Mouse (Mus musculus) heart, embryonic 12.5 days (tissue): ENCODE measurements around the gene Kcnj10. TPM values are rescaled to one million over a fixed set of nuclear protein-coding genes. Genes with fewer than 3 reads are reported as not detected.
A peak's percentile ranks its signal among the peaks of the same experiment; 100 is the strongest.

Source experiments
- ATAC-seq: fragments of 200-750 bp; cut with Nextera tagmentation; 2 replicates; pipeline ENCODE4 v1.8.0; 2017; ENCODE audit warnings: moderate TSS enrichment, moderate library complexity; ENCODE audit not compliant: insufficient number of reproducible peaks, low FRiP score
- H3K27ac ChIP-seq: fragments of 300-500 bp; sonication (generic); 2 replicates; pipeline ENCODE4 v1.5.1; 2016; ENCODE audit warnings: mild to moderate bottlenecking, moderate library complexity; ENCODE audit not compliant: poor library complexity, severe bottlenecking
- H3K27me3 ChIP-seq: fragments of 300-500 bp; sonication (generic); replicated peaks from 2 replicates; pipeline ENCODE4 v1.6.1; 2016; ENCODE audit warnings: mild to moderate bottlenecking, moderate library complexity
- H3K36me3 ChIP-seq: fragments of 300-500 bp; sonication (generic); 2 replicates; pipeline ENCODE4 v1.6.1; 2016; ENCODE audit warnings: mild to moderate bottlenecking, moderate library complexity
- H3K4me1 ChIP-seq: fragments of 300-500 bp; sonication (generic); replicated peaks from 2 replicates; pipeline ENCODE4 v1.6.1; 2016; ENCODE audit warnings: mild to moderate bottlenecking
- H3K4me2 ChIP-seq: fragments of 300-500 bp; sonication (generic); 2 replicates; pipeline ENCODE4 v1.6.1; 2016; ENCODE audit warnings: mild to moderate bottlenecking, moderate library complexity
- H3K4me3 ChIP-seq: fragments of 300-500 bp; sonication (generic); 2 replicates; pipeline ENCODE4 v1.5.1; 2016; ENCODE audit warnings: mild to moderate bottlenecking
- H3K9ac ChIP-seq: fragments of 300-500 bp; sonication (generic); 2 replicates; pipeline ENCODE4 v1.6.1; 2016; ENCODE audit warnings: mild to moderate bottlenecking, moderate library complexity
- H3K9me3 ChIP-seq: fragments of 300-500 bp; sonication (generic); replicated peaks from 2 replicates; pipeline ENCODE4 v1.6.1; 2016; ENCODE audit warnings: mild to moderate bottlenecking, moderate library complexity
- WGBS: fragments of 180-500 bp; shearing (Covaris S2); methylation state at CpG from one replicate; pipeline ENCODE4 v1.1.7; 2016; 5-methylcytosine and 5-hydroxymethylcytosine counted together
- polyA plus RNA-seq: library from polyadenylated mRNA; unstranded; fragments of >200 nt; fragmentation: Nextera tagmentation; extraction: Ambion mirVana; gene quantifications from 2 replicates; pipeline ENCODE4 v1.2.1, GENCODE M21; 2016

Gene Kcnj10
- polyA plus RNA-seq, 1 experiment from 2014 or later: not detected

DNA sequence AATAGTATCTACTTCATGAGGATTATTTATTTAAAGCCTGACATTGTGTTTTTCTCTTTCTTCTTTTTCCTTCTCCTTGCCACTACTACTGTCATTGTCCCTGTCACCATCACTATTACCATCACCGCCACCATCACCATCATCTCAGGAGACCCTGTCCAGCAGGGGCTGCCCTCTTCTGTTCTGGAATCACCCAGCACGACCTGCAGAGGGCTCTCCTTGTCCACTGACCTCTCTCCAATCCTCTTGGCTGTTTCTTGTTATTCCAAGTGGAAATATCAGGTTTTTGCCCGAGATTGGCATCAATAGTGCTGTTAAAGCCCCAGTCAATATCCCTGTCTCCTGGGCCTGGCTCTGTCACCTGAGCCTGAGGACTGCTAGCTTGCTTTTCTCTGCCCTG lies 7.5 kb upstream of the Kcnj10 start:
- Histone ChIP-seq H3K9ac (no peak overlapping the region), H3K27ac (no peak overlapping the region), H3K4me1 (no peaks in the 10 kb centered on the region), H3K36me3 (no peaks in the 10 kb centered on the region), H3K4me2 (no peak overlapping the region), H3K9me3 (no peaks in the 10 kb centered on the region), H3K27me3 (peaks cover 84% of the 10 kb centered on the region), H3K4me3 (no peak overlapping the region)
- WGBS: 17% methylated on average over 3 of the region's 3 CpGs
- ATAC-seq: no peak

DNA sequence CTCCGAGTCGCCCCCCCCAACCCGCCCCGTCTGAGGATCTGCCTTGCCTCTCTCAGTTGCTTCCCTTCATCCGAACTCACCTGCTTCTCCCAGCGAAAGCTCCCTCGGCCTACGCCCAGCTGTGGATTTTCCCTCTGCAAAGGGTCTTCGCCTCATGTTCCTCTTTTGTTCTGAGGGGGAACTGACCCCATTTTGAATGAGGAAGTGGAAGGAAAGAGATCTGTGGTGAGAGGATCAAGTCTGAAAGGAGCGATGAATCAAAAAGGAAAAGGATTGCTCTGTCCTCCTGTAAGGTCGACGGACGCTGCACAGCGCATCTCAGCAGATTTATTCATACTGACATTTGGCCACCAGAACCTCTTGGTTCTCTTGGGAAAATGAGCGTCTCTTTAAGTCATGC lies 5.2 kb upstream of the Kcnj10 start:
- 65% methylated on average over 15 of the region's 15 CpGs for WGBS
- H3K36me3 ChIP-seq: no peaks in the 10 kb centered on the region
- H3K27ac ChIP-seq: no peak overlapping the region
- peaks cover 6% of the 10 kb centered on the region; the same call in 1 of the 2 replicates for H3K4me1 ChIP-seq
- no peak overlapping the region for H3K9ac ChIP-seq
- ATAC-seq: no peak
- H3K4me3 ChIP-seq: no peak overlapping the region
- H3K4me2 ChIP-seq: no peak overlapping the region
- peaks cover 77% of the 10 kb centered on the region for H3K27me3 ChIP-seq
- no peaks in the 10 kb centered on the region for H3K9me3 ChIP-seq

DNA sequence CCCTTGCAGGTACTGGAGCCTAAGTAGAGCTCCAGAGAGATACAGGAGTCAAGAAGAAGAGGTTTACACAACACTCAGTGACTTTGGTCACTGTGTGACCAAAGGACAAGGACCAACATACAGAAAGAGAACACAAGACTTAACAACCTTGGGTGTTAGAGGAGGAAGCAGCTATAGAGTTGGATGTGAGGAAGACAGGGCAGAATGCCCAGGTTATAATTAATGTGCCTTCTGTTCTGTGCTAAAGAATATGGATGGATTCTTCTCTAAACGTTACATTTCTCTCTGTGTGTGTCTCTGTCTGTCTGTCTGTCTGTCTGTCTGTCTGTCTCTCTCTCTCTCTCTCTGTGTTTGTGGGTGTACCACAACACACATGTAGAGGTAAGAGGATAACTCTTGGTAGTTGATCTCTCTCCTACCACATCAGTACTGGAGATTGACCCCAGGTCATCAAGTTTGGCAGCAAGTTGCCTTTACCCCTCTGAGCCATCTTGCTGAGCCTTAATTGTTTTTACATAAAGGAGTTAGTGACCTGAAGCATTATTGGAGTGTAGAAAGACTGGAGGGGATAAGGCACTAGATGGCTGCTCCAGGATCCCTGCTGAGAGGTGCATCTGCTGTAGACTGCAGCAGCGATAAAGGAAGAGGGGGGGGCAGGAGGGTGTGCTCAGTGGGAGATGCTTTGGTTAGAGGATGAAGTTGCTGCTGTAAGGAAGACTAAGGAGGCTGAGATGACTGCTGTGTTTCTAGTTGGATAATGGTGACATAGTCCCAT lies 3.4 kb upstream of the Kcnj10 start:
- no peak overlapping the region for H3K4me3 ChIP-seq
- peaks cover 79% of the 10 kb centered on the region for H3K27me3 ChIP-seq
- no peaks in the 10 kb centered on the region for H3K9me3 ChIP-seq
- no peak for ATAC-seq
- H3K4me1 ChIP-seq: peaks cover 6% of the 10 kb centered on the region; the same call in 1 of the 2 replicates
- H3K9ac ChIP-seq: no peak overlapping the region
- H3K36me3 ChIP-seq: no peaks in the 10 kb centered on the region
- H3K4me2 ChIP-seq: no peak overlapping the region
- no peak overlapping the region for H3K27ac ChIP-seq
- WGBS: 31% methylated on average over 2 of the region's 2 CpGs

DNA sequence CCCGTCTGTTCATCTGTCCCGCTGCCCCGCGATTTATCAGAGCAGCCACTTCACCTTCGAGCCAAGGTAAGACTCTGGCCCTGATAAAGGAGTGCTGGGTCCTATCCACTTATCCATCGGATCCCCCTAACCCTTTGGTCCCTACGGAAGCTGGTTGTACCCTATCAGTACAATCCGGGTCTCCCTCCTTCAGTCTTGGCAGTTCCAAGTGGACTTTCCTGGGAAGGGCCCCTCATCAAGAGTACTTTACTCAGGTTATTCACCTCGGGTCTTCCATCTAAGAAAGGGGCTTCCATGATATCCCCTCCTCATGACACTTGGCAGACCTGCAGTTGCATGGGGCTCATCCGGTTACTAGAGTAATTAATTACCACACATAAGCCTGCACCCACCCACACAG lies 376 bp downstream of the Kcnj10 start:
- Histone ChIP-seq H3K27ac (no peak overlapping the region), H3K9me3 (no peaks in the 10 kb centered on the region), H3K4me2 (peak overlapping the region; percentile 76), H3K36me3 (no peaks in the 10 kb centered on the region), H3K27me3 (peaks cover 72% of the 10 kb centered on the region), H3K4me3 (peak overlapping the region; percentile 51), H3K9ac (no peak overlapping the region), H3K4me1 (peaks cover 6% of the 10 kb centered on the region; the same call in 1 of the 2 replicates)
- no peak for ATAC-seq
- WGBS: 13% methylated on average over 10 of the region's 10 CpGs

- peaks cover 6% of the 10 kb centered on the region; the same call in 1 of the 2 replicates for H3K4me1 ChIP-seq
- peaks cover 75% of the 10 kb centered on the region for H3K27me3 ChIP-seq
- H3K27ac ChIP-seq: no peak overlapping the region
- ATAC-seq: no peak
- no peaks in the 10 kb centered on the region for H3K9me3 ChIP-seq
- H3K4me3 ChIP-seq: no peak overlapping the region
- no peak overlapping the region for H3K4me2 ChIP-seq
- H3K9ac ChIP-seq: no peak overlapping the region
- H3K36me3 ChIP-seq: no peaks in the 10 kb centered on the region
- 85% methylated on average over 3 of the region's 3 CpGs for WGBS
These were observed 1.7 kb downstream of the Kcnj10 start for GRCm38 (mm10) chr1:172342729-172343128.

GRCm38 (mm10) chr1:172343914-172344313 lies 2.9 kb downstream of the Kcnj10 start:
- Histone ChIP-seq H3K36me3 (no peaks in the 10 kb centered on the region), H3K9me3 (no peaks in the 10 kb centered on the region), H3K9ac (no peak overlapping the region), H3K4me1 (peaks cover 6% of the 10 kb centered on the region; the same call in 1 of the 2 replicates), H3K27me3 (peaks cover 83% of the 10 kb centered on the region), H3K27ac (no peak overlapping the region), H3K4me3 (no peak overlapping the region), H3K4me2 (no peak overlapping the region)
- ATAC-seq: no peak
- WGBS: 47% methylated on average over 3 of the region's 3 CpGs

- no peaks in the 10 kb centered on the region for H3K9me3 ChIP-seq
- no peak overlapping the region for H3K4me3 ChIP-seq
- H3K4me2 ChIP-seq: no peak overlapping the region
- H3K4me1 ChIP-seq: peaks cover 8% of the 10 kb centered on the region
- H3K36me3 ChIP-seq: no peaks in the 10 kb centered on the region
- ATAC-seq: no peak
- no peak overlapping the region for H3K27ac ChIP-seq
- H3K9ac ChIP-seq: no peak overlapping the region
- 81% methylated on average over 7 of the region's 7 CpGs for WGBS
- peaks cover 85% of the 10 kb centered on the region for H3K27me3 ChIP-seq
These were observed 3.8 kb downstream of the Kcnj10 start for GRCm38 (mm10) chr1:172344820-172345219.

- Histone ChIP-seq H3K4me3 (no peak overlapping the region), H3K9ac (no peak overlapping the region), H3K27me3 (peaks cover 88% of the 10 kb centered on the region), H3K4me1 (peaks cover 12% of the 10 kb centered on the region), H3K27ac (no peak overlapping the region), H3K9me3 (no peaks in the 10 kb centered on the region), H3K36me3 (no peaks in the 10 kb centered on the region), H3K4me2 (no peak overlapping the region)
- no peak for ATAC-seq
- 73% methylated on average over 10 of the region's 10 CpGs for WGBS
These were observed 5.7 kb downstream of the Kcnj10 start for GRCm38 (mm10) chr1:172346707-172347106.

DNA sequence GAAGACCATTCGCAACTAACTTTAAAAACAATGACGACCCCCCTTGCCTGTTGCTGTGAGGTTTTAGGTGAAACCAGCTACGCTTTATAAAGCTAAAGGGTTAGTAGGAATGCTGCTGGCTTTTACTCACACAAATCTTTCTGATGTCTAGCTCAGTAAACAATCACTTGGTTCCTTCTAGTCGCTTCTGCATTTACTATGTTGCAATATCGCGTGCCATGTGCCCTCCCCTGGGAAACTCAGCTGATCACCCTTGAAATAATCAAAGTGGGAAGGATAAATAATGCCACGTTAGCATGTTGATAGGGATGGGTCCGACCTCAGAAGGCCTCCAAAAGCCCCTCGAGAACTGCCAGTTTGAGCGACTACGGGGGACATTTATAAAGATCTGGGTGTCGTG lies 6.4 kb downstream of the Kcnj10 start:
- ATAC-seq: no peak
- Histone ChIP-seq H3K27ac (no peak overlapping the region), H3K4me1 (peaks cover 12% of the 10 kb centered on the region), H3K4me2 (no peak overlapping the region), H3K9me3 (no peaks in the 10 kb centered on the region), H3K9ac (no peak overlapping the region), H3K36me3 (no peaks in the 10 kb centered on the region), H3K27me3 (peaks cover 87% of the 10 kb centered on the region), H3K4me3 (no peak overlapping the region)
- WGBS: 84% methylated on average over 12 of the region's 12 CpGs

DNA sequence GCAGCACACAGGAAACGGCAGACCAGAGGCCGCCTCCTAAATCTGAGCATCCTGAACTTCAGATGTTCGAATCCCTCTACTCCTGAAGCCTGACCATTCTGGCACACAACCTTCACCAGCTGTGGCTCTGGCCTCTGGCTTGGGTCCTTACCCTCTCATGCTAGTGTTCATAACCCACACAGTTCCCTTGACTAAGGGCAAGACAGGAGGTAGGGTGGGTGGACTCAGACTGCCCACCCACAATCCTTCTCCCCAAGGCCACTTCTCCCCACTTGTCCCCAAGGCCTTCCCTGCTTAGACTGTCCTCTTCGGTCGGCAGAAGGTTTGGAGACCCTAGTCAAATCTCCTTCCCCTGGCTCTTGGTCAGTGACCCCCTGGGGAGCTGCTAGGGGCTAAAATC lies 8.5 kb downstream of the Kcnj10 start:
- 72% methylated on average over 5 of the region's 5 CpGs for WGBS
- H3K27me3 ChIP-seq: peaks cover 82% of the 10 kb centered on the region
- no peak for ATAC-seq
- no peaks in the 10 kb centered on the region for H3K9me3 ChIP-seq
- H3K27ac ChIP-seq: no peak overlapping the region
- H3K4me3 ChIP-seq: no peak overlapping the region
- no peak overlapping the region for H3K9ac ChIP-seq
- no peak overlapping the region for H3K4me2 ChIP-seq
- H3K4me1 ChIP-seq: peaks cover 12% of the 10 kb centered on the region
- H3K36me3 ChIP-seq: no peaks in the 10 kb centered on the region

DNA sequence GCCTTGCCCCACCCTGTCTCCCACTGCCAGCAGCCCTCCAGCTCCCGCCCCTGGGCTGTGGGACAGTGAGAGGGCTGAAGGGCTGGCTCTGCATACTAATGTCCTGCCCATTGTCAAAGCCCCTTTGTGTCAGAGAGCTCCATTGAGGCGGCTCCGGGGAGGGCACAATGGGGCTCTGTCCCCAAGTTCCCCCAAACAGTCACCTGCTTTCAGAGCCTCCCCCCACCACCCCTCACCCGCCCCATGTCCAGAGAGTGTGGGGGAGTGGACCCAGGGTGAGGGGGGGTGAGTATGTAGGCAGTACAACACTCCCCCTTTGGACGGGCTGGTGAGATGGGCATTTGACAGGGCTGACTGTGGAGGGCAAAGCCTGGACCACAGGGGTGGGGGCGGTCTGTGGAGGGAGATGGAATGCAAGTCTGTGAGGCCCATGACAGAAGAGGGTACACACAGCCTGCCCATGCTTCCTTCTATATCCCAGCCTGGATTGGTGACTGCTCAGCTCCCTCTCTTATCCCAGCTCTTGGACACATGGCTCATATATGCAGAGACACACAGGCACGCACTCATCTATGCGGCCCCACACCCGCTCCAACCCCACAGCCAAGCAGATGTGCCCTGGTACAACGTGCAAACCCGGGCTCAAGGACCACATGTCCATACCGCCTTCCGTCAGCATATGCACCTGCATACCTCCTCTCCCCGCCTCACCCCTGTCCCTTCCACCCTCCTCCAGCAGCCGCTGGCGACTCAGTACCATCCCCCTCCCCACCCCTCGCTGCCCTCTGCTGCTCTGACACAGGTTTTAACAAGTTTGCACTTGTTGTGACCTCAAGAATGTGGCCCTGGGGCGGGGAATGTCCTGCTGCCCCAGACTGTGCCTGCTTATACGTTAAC lies 9.2 kb downstream of the Kcnj10 start:
- 16% methylated on average over 19 of the region's 19 CpGs for WGBS
- Histone ChIP-seq H3K4me1 (peaks cover 12% of the 10 kb centered on the region), H3K9me3 (no peaks in the 10 kb centered on the region), H3K36me3 (no peaks in the 10 kb centered on the region), H3K4me3 (0 out of 2 replicates have a peak overlapping the region, but pooled peaks have one; percentile 8), H3K27me3 (peaks cover 83% of the 10 kb centered on the region), H3K9ac (no peak overlapping the region), H3K4me2 (peak overlapping the region; percentile 43), H3K27ac (no peak overlapping the region)
- peak; percentile 37 for ATAC-seq
